Mouse (Mus musculus) erythroblast, embryonic 14.5 days (primary cell): ENCODE results near the gene Prdm11.

Experiments used
- GATA1 ChIP-seq: IDR thresholded peaks from 2 replicates; pipeline ENCODE4 v1.6.1; 2012; ENCODE audit warnings: low read length, inconsistent platforms, mixed read lengths
- TAL1 ChIP-seq: IDR thresholded peaks from 3 replicates; pipeline ENCODE4 v1.6.1; 2012; ENCODE audit warnings: low read length, inconsistent platforms, mixed read lengths

DNA sequence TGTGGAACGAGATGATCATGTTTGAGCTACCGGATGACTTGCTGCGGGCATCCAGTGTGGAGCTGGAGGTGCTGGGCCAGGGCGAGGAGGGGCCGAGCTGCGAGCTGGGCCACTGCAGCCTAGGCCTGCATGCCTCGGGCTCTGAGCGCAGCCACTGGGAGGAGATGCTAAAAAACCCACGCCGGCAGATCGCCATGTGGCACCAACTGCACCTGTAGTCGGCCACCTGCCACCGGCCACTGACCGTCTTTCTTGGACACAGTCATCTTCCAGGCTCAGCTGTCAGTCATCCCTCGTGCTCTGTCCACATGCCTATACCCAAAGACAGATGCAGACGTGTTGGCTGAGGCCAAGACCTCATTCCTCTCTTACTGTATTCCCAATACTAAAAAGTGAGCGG is 92.5 kb downstream of the Prdm11 start:
- TF ChIP-seq GATA1 (no peak), TAL1 (no peak)
